Mouse (Mus musculus) erythroblast, embryonic 14.5 days (primary cell): Measurements from ENCODE around the gene Ptpn13.

Source experiments
- GATA1 ChIP-seq: IDR thresholded peaks from 2 replicates; pipeline ENCODE4 v1.6.1; 2012; ENCODE audit warnings: low read length, inconsistent platforms, mixed read lengths
- TAL1 ChIP-seq: IDR thresholded peaks from 3 replicates; pipeline ENCODE4 v1.6.1; 2012; ENCODE audit warnings: low read length, inconsistent platforms, mixed read lengths

GRCm38 (mm10) chr5:103610856-103611472 is 186.0 kb downstream of the Ptpn13 start:
- TF ChIP-seq GATA1 (no peak), TAL1 (no peak)
